Mouse (Mus musculus) brain, embryonic 14.5 days (tissue): Measurements from ENCODE around the gene Gmpr. TPM values are rescaled to one million over a fixed set of nuclear protein-coding genes. Genes with fewer than 3 reads are reported as not detected.
"Not testable (repeated sequence)": the region's sequence is repeated elsewhere in the genome, so short reads cannot be mapped to it uniquely, and the experiment has no call there.

Experiments
- DNase-seq: peaks from one replicate; pipeline ENCODE4 v3.0.0-alpha.2; 2011; ENCODE audit warnings: low read depth
- CTCF ChIP-seq: fragments of 200-500 bp; IDR thresholded peaks from 2 replicates; pipeline ENCODE4 v1.5.1; 2012; ENCODE audit warnings: inconsistent platforms, mild to moderate bottlenecking, moderate library complexity, borderline replicate concordance; ENCODE audit not compliant: insufficient read depth, insufficient read length; ENCODE audit errors: extremely low read depth
- POLR2A ChIP-seq: fragments of 200-500 bp; IDR thresholded peaks from 2 replicates; pipeline ENCODE4 v1.6.1; 2012; ENCODE audit warnings: mild to moderate bottlenecking, inconsistent platforms, borderline replicate concordance; ENCODE audit not compliant: poor library complexity, insufficient read depth, insufficient read length, severe bottlenecking; ENCODE audit errors: extremely low read depth
- polyA plus RNA-seq: library from polyadenylated mRNA; depleted of rRNA; stranded (reverse); fragments of >200 nt; gene quantifications from 2 replicates; pipeline ENCODE4 v1.2.3, GENCODE M21; 2012

The Gmpr gene
- polyA plus RNA-seq, 1 experiment: 19.9 TPM

DNA sequence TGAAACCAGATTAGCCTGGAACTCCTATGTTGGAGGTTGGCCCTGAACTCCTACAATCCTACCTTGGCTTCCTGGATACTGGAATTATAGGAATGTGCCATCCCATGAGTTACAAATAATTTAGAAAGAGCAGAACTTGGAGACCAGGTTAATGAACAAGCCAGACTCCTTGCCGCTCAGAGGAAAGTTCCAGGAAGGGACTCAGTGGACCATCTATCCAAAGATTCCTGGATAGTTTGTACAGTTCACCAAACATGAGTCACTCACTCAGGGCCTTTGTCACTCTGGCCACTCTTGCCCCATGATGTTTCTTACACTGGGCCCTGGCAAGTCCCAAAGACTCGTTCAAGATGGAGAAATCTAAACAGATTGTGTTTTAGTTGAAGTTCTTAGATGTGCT is 24.0 kb upstream of the Gmpr start:
- TF ChIP-seq POLR2A (no peak), CTCF (no peak)

DNA sequence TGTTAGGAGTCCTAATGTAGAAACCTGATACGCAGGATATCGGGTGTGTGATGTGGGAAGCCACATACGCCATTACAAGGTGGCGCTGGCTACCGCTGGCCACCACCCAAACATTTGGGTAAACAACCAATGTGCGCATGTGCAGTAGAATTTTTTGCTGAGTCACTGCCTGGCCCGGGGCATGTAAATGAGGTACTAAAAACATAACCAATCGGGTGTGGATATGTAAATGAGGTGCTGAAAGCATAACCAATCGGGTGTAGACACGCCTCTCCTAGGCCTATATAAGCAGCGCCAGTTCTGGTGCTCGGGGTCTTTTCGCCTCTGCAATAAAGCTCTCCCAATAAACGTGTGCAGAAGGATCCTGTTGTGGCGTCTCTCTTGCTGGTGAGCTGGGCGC is 23.3 kb upstream of the Gmpr start:
- not testable (repeated sequence) for DNase-seq

More for the DNA sequence above, 24.0 kb upstream of the Gmpr start:
- DNase-seq: no peak

DNA sequence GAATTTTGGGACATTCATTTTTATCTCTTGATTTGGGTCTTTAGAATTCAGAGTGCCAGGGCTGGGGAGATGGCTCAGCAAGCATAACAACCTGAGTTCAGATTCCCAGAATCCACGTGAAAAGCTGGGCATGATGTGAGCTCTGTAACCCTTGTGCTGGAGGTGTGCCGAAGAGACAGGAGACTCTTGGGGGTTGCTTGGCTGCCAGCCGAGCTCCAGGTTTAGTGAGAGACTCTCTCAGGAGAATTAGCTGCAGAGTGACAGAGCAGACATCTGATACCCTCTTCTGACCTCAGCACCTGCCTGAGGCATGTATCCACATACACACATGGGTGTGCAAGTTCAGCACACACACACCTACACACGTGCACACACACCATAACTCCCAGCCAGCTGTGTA is 21.6 kb upstream of the Gmpr start:
- no peak for DNase-seq
- no peak for TF ChIP-seq POLR2A
- no peak for TF ChIP-seq CTCF

DNA sequence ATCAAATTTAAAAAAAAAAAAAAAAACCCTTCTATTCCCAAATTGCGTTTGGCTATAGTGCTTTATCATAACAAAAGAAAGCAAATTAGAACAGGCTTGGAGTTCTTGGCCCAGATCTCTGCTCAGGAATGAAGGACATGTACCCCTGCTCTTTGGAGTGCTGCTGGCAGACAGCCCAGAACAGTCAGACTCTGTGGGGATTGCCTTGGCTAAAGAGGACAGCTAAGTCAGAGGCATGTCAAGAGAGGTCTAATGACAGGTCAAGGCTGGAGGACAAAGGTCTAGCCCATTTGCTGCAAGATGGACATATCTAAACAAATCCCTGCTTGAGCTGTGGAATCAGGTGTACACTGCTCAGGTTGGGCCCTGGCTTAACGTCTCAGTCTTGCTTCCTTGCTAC is 20.6 kb upstream of the Gmpr start:
- no peak for TF ChIP-seq POLR2A
- TF ChIP-seq CTCF: no peak
- peak; percentile 65 for DNase-seq

DNA sequence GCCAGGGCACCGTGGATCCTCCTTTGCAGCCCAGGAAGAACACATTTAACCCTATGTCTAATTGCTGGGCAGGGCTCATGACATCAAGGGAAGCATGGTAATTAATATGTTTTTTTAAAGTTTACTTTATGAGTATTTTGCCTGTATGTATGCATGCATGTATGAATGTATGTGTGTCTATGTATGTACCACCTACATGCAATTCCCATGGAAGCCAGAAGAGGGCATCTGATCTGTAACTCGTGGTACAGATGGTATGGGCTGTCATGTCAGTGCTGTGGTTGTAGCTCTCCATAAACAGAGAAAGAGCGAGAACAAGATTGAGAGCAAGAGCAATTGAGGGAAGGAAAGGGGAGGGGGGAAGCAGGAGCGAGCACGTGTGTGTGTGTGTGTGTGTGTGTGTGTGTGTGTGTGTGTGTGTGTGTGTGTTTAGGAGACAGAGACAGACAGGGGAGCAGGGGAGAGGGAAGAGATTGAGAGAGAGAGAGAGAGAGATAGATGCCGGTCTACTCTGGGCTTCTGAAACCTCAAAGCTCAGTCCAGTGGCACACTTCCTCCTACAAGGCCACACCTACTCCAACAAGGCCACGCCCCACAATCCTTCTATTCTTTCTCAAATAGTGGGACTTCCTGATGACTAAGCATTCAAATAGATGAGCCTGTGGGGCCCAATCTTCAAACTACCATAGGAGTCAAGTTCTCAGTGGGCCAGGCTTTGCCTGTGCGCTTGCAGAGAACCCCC is 15.1 kb upstream of the Gmpr start:
- no peak for DNase-seq
- TF ChIP-seq CTCF (no peak), POLR2A (no peak)

DNA sequence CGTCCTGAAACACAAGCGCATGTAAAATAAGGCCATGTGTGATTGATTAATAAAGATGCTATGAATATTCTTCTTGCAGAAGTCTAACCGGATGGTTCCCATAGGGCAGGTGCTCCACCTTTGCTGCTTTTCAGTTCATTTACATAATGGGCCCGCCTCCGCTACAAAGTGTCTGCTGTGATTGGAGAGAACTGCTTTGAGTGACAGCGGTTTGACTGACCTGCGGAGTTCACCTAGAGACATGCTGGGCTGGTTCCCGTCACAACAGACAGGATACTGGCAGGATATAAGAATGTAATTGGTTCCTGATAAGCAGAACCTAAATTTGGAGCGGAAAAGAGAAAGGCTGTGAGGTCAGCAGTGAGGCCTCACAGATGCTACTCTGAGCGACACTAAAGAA is 13.4 kb upstream of the Gmpr start:
- peak; percentile 60 for DNase-seq
- no peak for TF ChIP-seq POLR2A
- no peak for TF ChIP-seq CTCF

DNA sequence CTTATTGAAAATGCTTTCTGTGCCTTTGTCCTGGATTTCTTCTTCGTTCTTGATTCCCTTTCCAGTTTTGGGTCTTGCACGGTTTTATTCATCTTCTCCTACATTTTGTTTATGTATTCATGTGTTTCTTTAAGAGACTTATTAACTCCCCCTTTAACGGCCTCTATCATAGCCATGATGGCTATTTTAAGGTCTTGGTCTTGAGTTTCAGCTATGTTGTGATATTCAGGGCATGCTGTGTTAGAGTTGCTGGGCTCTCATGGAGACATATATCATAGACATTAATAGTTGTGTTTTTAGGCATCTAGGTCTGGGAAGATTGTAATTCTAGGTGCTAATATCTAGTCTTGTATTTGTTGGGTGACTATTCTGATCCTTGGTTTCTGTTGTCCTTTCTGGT is 8.6 kb upstream of the Gmpr start:
- TF ChIP-seq POLR2A (no peak), CTCF (no peak)
- DNase-seq: no peak

DNA sequence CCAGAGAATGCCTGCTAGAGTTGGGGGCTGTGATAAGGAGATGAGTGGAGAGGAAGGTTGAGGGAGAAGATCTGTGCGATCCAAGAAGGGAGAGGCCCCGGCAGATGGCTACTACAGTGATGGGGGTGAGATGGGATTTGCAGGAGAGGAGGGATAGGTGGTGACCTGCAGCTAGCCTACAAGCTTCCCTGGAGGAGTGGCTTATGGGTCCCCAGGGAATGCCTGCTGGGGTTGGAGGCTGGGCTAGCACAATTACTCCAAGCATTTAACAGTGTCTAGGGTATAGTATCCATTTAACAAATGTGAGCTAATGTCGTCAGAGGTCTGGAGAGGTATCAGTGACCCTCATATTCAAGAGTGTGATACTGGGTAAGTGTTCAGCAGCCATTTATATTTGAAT is 7.9 kb upstream of the Gmpr start:
- DNase-seq: no peak
- no peak for TF ChIP-seq POLR2A
- no peak for TF ChIP-seq CTCF

DNA sequence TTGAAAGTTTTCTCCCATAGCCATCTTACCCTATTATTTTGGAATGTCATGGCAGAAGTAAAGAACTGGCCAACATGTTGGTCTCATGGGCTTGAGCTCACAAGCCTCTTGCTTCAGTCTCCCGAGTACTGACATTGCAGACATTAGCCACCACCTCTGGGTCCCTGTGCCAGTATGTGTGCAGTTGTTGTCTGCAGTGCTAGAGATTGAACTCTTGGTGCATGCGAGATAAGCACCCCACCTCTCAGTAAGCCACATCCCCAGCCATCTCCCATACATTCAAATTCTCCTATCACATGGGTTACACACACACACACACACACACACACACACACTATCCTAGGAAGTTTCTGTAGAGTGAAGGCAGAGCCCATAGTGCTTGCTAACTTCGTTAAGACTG is 7.3 kb upstream of the Gmpr start:
- TF ChIP-seq POLR2A (no peak), CTCF (no peak)
- no peak for DNase-seq

DNA sequence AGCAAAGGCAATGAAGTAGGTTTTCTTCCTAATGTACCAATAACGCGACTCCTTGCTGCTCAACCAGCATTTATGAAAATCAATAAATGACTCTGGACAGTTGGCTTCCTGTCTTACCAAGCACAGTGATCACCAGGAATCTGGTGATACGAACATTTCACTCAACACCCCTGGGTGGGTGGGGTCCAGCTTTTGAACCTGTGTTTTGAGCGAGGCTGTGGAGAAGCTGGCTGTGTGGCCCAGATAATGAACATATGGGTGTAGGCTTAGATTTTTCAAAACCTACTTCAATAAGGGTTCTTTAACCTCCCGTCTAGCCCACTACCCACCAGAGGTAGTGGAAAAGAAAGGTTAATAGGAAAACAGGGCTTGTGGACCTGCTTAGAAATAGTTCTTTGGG is 4.5 kb upstream of the Gmpr start:
- no peak for DNase-seq
- TF ChIP-seq CTCF (no peak), POLR2A (no peak)

DNA sequence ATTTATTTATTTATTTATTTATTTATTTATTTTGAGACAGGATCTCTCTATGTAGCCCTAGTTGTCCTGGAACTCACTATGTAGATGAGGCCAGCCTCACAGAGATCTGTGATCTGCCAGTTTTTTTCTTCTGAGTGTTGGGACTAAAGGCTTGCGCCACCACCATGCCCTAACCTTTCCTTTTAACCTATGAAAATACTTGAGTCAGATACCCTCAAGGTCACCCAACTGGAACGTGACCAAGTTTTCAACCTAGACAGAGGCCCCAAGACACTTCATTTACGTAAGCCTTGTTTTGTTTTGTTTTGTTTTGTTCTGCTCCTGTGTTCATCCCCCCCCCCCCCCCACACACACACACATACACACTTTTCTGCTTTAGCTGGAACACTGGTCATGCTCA is 1.7 kb upstream of the Gmpr start:
- DNase-seq: no peak
- TF ChIP-seq POLR2A (no peak), CTCF (no peak)

DNA sequence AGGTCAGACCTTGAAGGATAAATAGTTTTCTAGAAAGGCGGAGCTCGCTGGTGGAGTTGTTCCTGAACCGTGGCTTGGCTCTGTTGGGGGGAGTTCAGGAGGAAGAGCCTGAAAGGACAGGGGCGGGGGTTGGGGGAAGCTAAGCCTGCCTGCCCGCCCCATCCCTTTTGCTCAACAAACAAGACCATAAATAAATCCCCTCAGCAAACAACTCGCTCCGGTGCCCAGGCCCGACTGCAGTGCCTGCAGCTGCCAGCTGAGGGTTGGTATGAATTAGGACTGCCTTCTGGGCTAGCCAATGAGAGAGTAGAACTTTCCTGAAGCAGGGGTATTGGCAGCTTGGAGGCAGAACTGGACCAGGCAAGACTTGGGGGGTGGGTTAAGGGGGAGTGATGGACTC is 1.3 kb downstream of the Gmpr start:
- peak; percentile 81 for DNase-seq
- TF ChIP-seq CTCF (peak; percentile 32; the same call in 1 of the 2 replicates), POLR2A (no peak)

DNA sequence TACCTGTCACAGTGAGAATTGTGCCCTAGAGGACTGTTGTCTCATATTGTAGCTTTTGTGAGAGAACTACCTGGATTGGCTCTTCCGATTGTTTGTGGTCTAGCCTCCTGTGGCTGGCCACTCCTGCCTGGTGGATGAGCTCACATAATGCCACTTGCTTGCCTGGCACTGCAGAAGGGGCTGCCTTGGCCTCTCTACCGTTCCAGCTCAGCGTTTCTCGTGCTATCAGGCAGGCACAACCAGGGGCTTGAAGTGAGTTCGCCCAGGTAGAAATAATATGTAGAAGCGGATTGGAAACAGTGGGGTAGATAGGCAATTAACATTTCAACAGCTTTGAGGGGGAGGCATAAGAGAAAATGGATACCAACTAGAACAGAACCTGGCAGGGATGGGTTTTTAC is 2.1 kb downstream of the Gmpr start:
- TF ChIP-seq CTCF: no peak
- no peak for TF ChIP-seq POLR2A
- DNase-seq: no peak
